22 mouse cellular contexts compared by ENCODE assay signal in the genomic region with DNA sequence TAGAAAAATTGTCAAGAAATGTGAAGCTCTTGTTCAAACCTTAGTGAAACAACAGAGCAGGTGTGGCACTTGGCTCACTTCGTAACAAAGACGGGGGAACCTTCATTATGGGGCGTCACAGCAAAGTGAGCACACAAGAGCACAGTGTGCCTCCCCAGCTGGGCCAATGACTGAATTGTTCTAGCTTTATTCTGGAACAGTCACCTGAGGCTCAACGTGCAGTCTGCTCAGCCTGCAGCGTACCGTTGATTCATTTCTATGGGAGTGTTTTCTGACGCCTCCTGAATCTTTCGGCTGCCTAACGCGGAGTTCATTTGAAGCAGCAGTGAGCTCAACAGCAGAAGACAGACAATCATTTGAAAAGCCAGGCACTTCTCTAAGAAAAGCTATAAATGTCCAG.
DNase-seq lines count a peak whose midpoint lies in the region; ATAC-seq and TF ChIP-seq lines count a peak whose summit lies in the region.
"Had no signal": no experiment of that assay in that cellular context is flagged by ENCODE, and none has a peak within 500 bp of the region (broad histone marks: within the 10 kb centered on the region; RNA-seq: fewer than 3 reads in every experiment).

No protein-coding gene starts in this region.

- H3K9me3 ChIP-seq in midbrain, embryonic 15.5 days = no peaks in the 10 kb centered on the region
- H3K9me3 ChIP-seq in midbrain, postnatal 0 days (ENCODE audit: low read length) = no peaks in the 10 kb centered on the region
- no peaks in the 10 kb centered on the region for H3K9me3 ChIP-seq in intestine, embryonic 15.5 days
- H3K9me3 ChIP-seq: embryonic facial prominence, embryonic 12.5 days; heart, embryonic 12.5 days; limb, embryonic 15.5 days; liver, embryonic 15.5 days; midbrain, embryonic 10.5 days had no signal

- no peak for ATAC-seq in midbrain, embryonic 15.5 days (replicated peaks)
- ATAC-seq in midbrain, postnatal 0 days (ENCODE audit: low FRiP score) = no peak
- no peak for ATAC-seq in intestine, embryonic 15.5 days
- ATAC-seq: intestine, postnatal 0 days had no signal

- H3K9ac ChIP-seq in midbrain, embryonic 15.5 days = no peak overlapping the region
- H3K9ac ChIP-seq in midbrain, postnatal 0 days (replicated peaks; ENCODE audit: low read length, poor library complexity, severe bottlenecking) = no peak overlapping the region
- no peak overlapping the region for H3K9ac ChIP-seq in intestine, embryonic 15.5 days
- H3K9ac ChIP-seq: embryonic facial prominence, embryonic 12.5 days; heart, embryonic 12.5 days; hindbrain, embryonic 14.5 days; limb, embryonic 15.5 days; liver, embryonic 15.5 days had no signal

- no peaks in the 10 kb centered on the region; the same call in 1 of the 2 replicates for H3K4me1 ChIP-seq in midbrain, embryonic 15.5 days
- no peaks in the 10 kb centered on the region for H3K4me1 ChIP-seq in midbrain, postnatal 0 days (ENCODE audit: insufficient read depth, low read length)
- peaks cover 13% of the 10 kb centered on the region for H3K4me1 ChIP-seq in cortical plate, adult 2 months (ENCODE audit: control insufficient read depth, insufficient read depth, low read length)
- 0 out of 2 replicates have a peak, but pooled peaks cover 3% of the 10 kb centered on the region for H3K4me1 ChIP-seq in intestine, embryonic 15.5 days (replicated peaks)
- H3K4me1 ChIP-seq: heart, embryonic 12.5 days; liver, embryonic 15.5 days; midbrain, embryonic 10.5 days had no signal

- H3K27me3 ChIP-seq in midbrain, embryonic 15.5 days (replicated peaks) = no peaks in the 10 kb centered on the region
- H3K27me3 ChIP-seq in midbrain, postnatal 0 days (ENCODE audit: insufficient read depth, low read length) = no peaks in the 10 kb centered on the region
- H3K27me3 ChIP-seq in intestine, embryonic 15.5 days (replicated peaks) = no peaks in the 10 kb centered on the region
- H3K27me3 ChIP-seq: embryonic facial prominence, embryonic 12.5 days; heart, embryonic 12.5 days; limb, embryonic 15.5 days; liver, embryonic 15.5 days had no signal

- intact Hi-C loops in left cerebral cortex, postnatal 25 days (cut with DNase I) = no loop called here
- intact Hi-C loops in gastrocnemius, postnatal 14 days (cut with DNase I; ENCODE audit: low total_unique reads) = no loop called here

- H3K4me3 ChIP-seq in midbrain, embryonic 15.5 days = no peak overlapping the region
- H3K4me3 ChIP-seq in midbrain, postnatal 0 days (ENCODE audit: low read depth, low read length) = no peak overlapping the region
- H3K4me3 ChIP-seq in cortical plate, adult 2 months (ENCODE audit: insufficient read depth, low read length) = no peak overlapping the region
- no peak overlapping the region for H3K4me3 ChIP-seq in intestine, embryonic 15.5 days (replicated peaks)
- H3K4me3 ChIP-seq: embryonic facial prominence, embryonic 12.5 days; erythroblast, embryonic 14.5 days; heart, embryonic 12.5 days; limb, embryonic 15.5 days; liver, embryonic 15.5 days; midbrain, embryonic 10.5 days had no signal

- 58% methylated on average over 10 of the region's 10 CpGs for WGBS in midbrain, embryonic 15.5 days
- 57% methylated on average over 10 of the region's 10 CpGs for WGBS in midbrain, postnatal 0 days
- WGBS in intestine, embryonic 15.5 days = 74% methylated on average over 10 of the region's 10 CpGs

- H3K4me2 ChIP-seq in midbrain, embryonic 15.5 days = no peak overlapping the region
- no peak overlapping the region for H3K4me2 ChIP-seq in midbrain, postnatal 0 days (ENCODE audit: low read depth, low read length, poor library complexity, severe bottlenecking)
- H3K4me2 ChIP-seq in intestine, embryonic 15.5 days (replicated peaks) = no peak overlapping the region
- H3K4me2 ChIP-seq: embryonic facial prominence, embryonic 12.5 days; heart, embryonic 12.5 days; hindbrain, embryonic 14.5 days; limb, embryonic 15.5 days; liver, embryonic 15.5 days had no signal

- peak; percentile 74 for DNase-seq in heart, adult 11 months
- DNase-seq in heart, adult 8-10 months (ENCODE audit: low spot score) = no peak
- DNase-seq in midbrain, postnatal 0 days (ENCODE audit: low spot score) = no peak
- peak; percentile 59 to 66 for DNase-seq in left cerebral cortex, postnatal 25 days (ENCODE audit: low spot score in 2 of 2)
- no peak for DNase-seq in gastrocnemius, postnatal 14 days
- DNase-seq: adrenal gland, postnatal 36 days; cerebellum, adult 2 months; heart, postnatal 14 days; spleen, adult 18-20 months; thymus, postnatal 36 days had no signal

- 0 out of 2 replicates have a peak, but pooled peaks have one; percentile 13 for TF ChIP-seq POLR2A in cortical plate, adult 2 months (IDR thresholded peaks at IDR 0.05; ENCODE audit: extremely low read depth, insufficient read depth, low read length)

- 0 out of 2 replicates have a peak overlapping the region, but pooled peaks have one; percentile 29 for H3K27ac ChIP-seq in midbrain, embryonic 15.5 days
- no peak overlapping the region for H3K27ac ChIP-seq in midbrain, postnatal 0 days (ENCODE audit: low read depth, low read length)
- peak overlapping the region; percentile 2; the same call in 1 of the 2 replicates for H3K27ac ChIP-seq in cortical plate, adult 2 months (ENCODE audit: insufficient read depth, low read length)
- no peak overlapping the region for H3K27ac ChIP-seq in intestine, embryonic 15.5 days
- H3K27ac ChIP-seq: embryonic facial prominence, embryonic 12.5 days; hindbrain, embryonic 14.5 days; limb, embryonic 15.5 days; liver, embryonic 15.5 days; macrophage; midbrain, embryonic 10.5 days had no signal

- TF ChIP-seq CTCF in midbrain, postnatal 0 days (IDR thresholded peaks at IDR 0.05) = no peak
- no peak for TF ChIP-seq CTCF in cortical plate, adult 2 months (IDR thresholded peaks at IDR 0.05; ENCODE audit: extremely low read depth, insufficient read depth, low read length)

- no peaks in the 10 kb centered on the region for H3K36me3 ChIP-seq in midbrain, embryonic 15.5 days (replicated peaks)
- H3K36me3 ChIP-seq in midbrain, postnatal 0 days (ENCODE audit: insufficient read depth, low read length) = no peaks in the 10 kb centered on the region
- H3K36me3 ChIP-seq in intestine, embryonic 15.5 days = no peaks in the 10 kb centered on the region
- H3K36me3 ChIP-seq: embryonic facial prominence, embryonic 12.5 days; heart, embryonic 12.5 days; limb, embryonic 15.5 days; liver, embryonic 15.5 days; midbrain, embryonic 10.5 days had no signal

Comparison
In these comparisons a context has a peak if more than half of its experiments do, and no peak if none do; other contexts are left out.
1. DNase-seq: peak in heart, adult 11 months (single experiment) and left cerebral cortex, postnatal 25 days (2 of 2); none in heart, adult 8-10 months (single experiment), midbrain, postnatal 0 days (single experiment) and gastrocnemius, postnatal 14 days (single experiment).
2. H3K27ac ChIP-seq: peak in midbrain, embryonic 15.5 days (single experiment) and cortical plate, adult 2 months (single experiment); none in midbrain, postnatal 0 days (single experiment) and intestine, embryonic 15.5 days (single experiment).